Mouse (Mus musculus): ENCODE results near the gene Golt1a.

DNA sequence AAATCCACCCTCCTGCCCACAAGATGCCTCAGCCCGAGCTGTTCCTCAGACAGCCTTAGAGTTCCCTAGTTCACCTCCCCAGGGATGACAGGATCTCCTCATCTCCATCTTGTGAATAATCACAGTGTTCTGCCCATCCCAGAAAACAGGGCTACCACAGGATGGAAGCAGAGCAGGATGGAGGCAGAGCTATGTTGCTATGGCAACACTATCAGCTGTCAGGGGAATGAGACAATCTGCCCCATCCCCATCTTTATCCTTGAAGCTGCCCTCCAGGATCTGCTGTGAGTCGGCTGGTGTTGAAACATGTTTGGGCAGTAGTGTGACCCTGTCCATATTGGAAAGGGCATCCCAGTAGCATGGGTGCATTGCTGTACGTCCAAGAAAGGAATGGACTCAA is 21.5 kb downstream of the Golt1a start:
- no peak for TF ChIP-seq CTCF (IDR thresholded peaks at IDR 0.05; ENCODE audit: insufficient read depth, low read length)
- no peak for TF ChIP-seq POLR2A (IDR thresholded peaks at IDR 0.05; ENCODE audit: borderline replicate concordance, extremely low read depth, low read depth, low read length)
